Mouse (Mus musculus): ENCODE results near the gene Bud23.

DNA sequence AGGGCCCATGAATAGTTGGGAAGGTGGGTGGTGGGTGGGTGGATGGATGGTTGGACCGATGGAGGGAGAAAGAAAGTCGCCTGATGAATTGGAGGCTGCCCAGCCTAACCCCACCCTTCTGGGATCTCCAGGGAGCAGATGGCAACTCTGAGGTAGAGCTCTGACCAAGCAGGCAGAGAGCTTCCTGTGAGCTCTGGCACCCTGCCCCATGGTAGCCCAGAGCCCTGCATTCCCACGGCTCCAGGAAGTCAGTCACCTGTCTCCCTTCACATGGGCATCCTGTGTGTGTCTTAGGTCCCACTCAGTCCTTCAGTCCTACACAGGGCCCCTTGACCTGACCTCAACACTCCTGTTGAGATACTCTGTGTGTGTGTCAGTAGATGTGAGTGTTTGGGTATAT, 26.8 kb downstream of the Bud23 start:
- no peak for TF ChIP-seq EP300 (IDR thresholded peaks at IDR 0.05; ENCODE audit: low read depth)
- no peak for TF ChIP-seq CTCF (IDR thresholded peaks at IDR 0.05; ENCODE audit: low read depth)
